Mouse (Mus musculus) testis, adult 2 months (tissue): Measurements from ENCODE around the gene Nanog. TPM values are rescaled to one million over a fixed set of nuclear protein-coding genes. Genes with fewer than 3 reads are reported as not detected.

Experiments used
- H3K27ac ChIP-seq: fragments of 200-500 bp; 2 replicates; pipeline ENCODE4 v1.5.1; 2012; ENCODE audit warnings: low read depth, low read length; ENCODE audit not compliant: control insufficient read depth, insufficient read depth
- H3K27me3 ChIP-seq: fragments of 200-500 bp; 2 replicates; pipeline ENCODE4 v1.6.1; 2012; ENCODE audit warnings: mild to moderate bottlenecking, low read length, moderate library complexity; ENCODE audit not compliant: control insufficient read depth, insufficient read depth
- H3K36me3 ChIP-seq: fragments of 200-500 bp; 2 replicates; pipeline ENCODE4 v1.6.1; 2012; ENCODE audit warnings: mild to moderate bottlenecking, low read length; ENCODE audit not compliant: control insufficient read depth, insufficient read depth
- H3K4me1 ChIP-seq: fragments of 200-500 bp; 2 replicates; pipeline ENCODE4 v1.6.1; 2012; ENCODE audit warnings: low read length; ENCODE audit not compliant: control insufficient read depth, insufficient read depth
- H3K4me3 ChIP-seq: fragments of 200-500 bp; 2 replicates; pipeline ENCODE4 v1.5.1; 2012; ENCODE audit warnings: low read depth, mild to moderate bottlenecking, low read length, moderate library complexity, mixed read lengths; ENCODE audit not compliant: control insufficient read depth
- CTCF ChIP-seq: fragments of 200-500 bp; IDR thresholded peaks from 2 replicates; pipeline ENCODE4 v1.5.1; 2012; ENCODE audit warnings: low read depth, mild to moderate bottlenecking, inconsistent platforms, low read length, moderate library complexity; ENCODE audit not compliant: control insufficient read depth, insufficient read depth, insufficient replicate concordance
- POLR2A ChIP-seq: fragments of 200-500 bp; IDR thresholded peaks from 2 replicates; pipeline ENCODE4 v1.6.1; 2012; ENCODE audit warnings: low read depth, mild to moderate bottlenecking, inconsistent platforms, low read length, moderate library complexity; ENCODE audit not compliant: control insufficient read depth
- polyA plus RNA-seq: library from polyadenylated mRNA; depleted of rRNA; stranded (reverse); fragments of >200 nt; gene quantifications from 2 replicates; pipeline ENCODE4 v1.2.3, GENCODE M21; 2012; rRNA removed

Gene Nanog
- polyA plus RNA-seq, 1 experiment: 0.10 TPM

- TF ChIP-seq CTCF (no peak), POLR2A (no peak)
- no peaks in the 10 kb centered on the region for H3K4me1 ChIP-seq
- no peak overlapping the region for H3K4me3 ChIP-seq
- no peak overlapping the region for H3K27ac ChIP-seq
- no peaks in the 10 kb centered on the region for H3K36me3 ChIP-seq
- H3K27me3 ChIP-seq: no peaks in the 10 kb centered on the region
Measured at GRCm38 (mm10) chr6:122755913-122756312, 48.6 kb downstream of the Nanog start.

GRCm38 (mm10) chr6:122758732-122759131 lies 51.4 kb downstream of the Nanog start:
- Histone ChIP-seq H3K27me3 (no peaks in the 10 kb centered on the region), H3K4me3 (no peak overlapping the region), H3K4me1 (peaks cover 2% of the 10 kb centered on the region), H3K27ac (no peak overlapping the region), H3K36me3 (no peaks in the 10 kb centered on the region; the same call in 1 of the 2 replicates)
- TF ChIP-seq CTCF (no peak), POLR2A (no peak)

- Histone ChIP-seq H3K4me3 (peak overlapping the region; percentile 83), H3K27me3 (no peaks in the 10 kb centered on the region), H3K27ac (peak overlapping the region; percentile 10; the same call in 1 of the 2 replicates), H3K36me3 (no peaks in the 10 kb centered on the region; the same call in 1 of the 2 replicates), H3K4me1 (peaks cover 5% of the 10 kb centered on the region)
- no peak for TF ChIP-seq POLR2A
- no peak for TF ChIP-seq CTCF
Measured at GRCm38 (mm10) chr6:122761011-122761599, 53.8 kb downstream of the Nanog start.

- H3K36me3 ChIP-seq: no peaks in the 10 kb centered on the region; the same call in 1 of the 2 replicates
- TF ChIP-seq POLR2A (no peak), CTCF (no peak)
- H3K4me1 ChIP-seq: peaks cover 5% of the 10 kb centered on the region
- no peak overlapping the region; the same call in 1 of the 2 replicates for H3K4me3 ChIP-seq
- H3K27me3 ChIP-seq: no peaks in the 10 kb centered on the region
- H3K27ac ChIP-seq: no peak overlapping the region
Measured at GRCm38 (mm10) chr6:122761901-122762300, 54.6 kb downstream of the Nanog start.

- no peaks in the 10 kb centered on the region for H3K27me3 ChIP-seq
- peak overlapping the region; percentile 91; the same call in 1 of the 2 replicates for H3K4me3 ChIP-seq
- H3K36me3 ChIP-seq: no peaks in the 10 kb centered on the region; the same call in 1 of the 2 replicates
- H3K27ac ChIP-seq: peak overlapping the region; percentile 45; the same call in 1 of the 2 replicates
- TF ChIP-seq CTCF (no peak), POLR2A (no peak)
- H3K4me1 ChIP-seq: peaks cover 5% of the 10 kb centered on the region
Measured at GRCm38 (mm10) chr6:122762480-122762879, 55.2 kb downstream of the Nanog start.

GRCm38 (mm10) chr6:122762952-122763700 lies 55.8 kb downstream of the Nanog start:
- no peaks in the 10 kb centered on the region for H3K27me3 ChIP-seq
- H3K4me1 ChIP-seq: peaks cover 5% of the 10 kb centered on the region
- H3K27ac ChIP-seq: peak overlapping the region; percentile 45; the same call in 1 of the 2 replicates
- TF ChIP-seq CTCF (no peak), POLR2A (no peak)
- no peaks in the 10 kb centered on the region; the same call in 1 of the 2 replicates for H3K36me3 ChIP-seq
- H3K4me3 ChIP-seq: peak overlapping the region; percentile 91

GRCm38 (mm10) chr6:122763844-122764445 lies 56.7 kb downstream of the Nanog start:
- H3K27ac ChIP-seq: peak overlapping the region; percentile 54; the same call in 1 of the 2 replicates
- no peaks in the 10 kb centered on the region; the same call in 1 of the 2 replicates for H3K36me3 ChIP-seq
- no peak for TF ChIP-seq POLR2A
- no peak for TF ChIP-seq CTCF
- H3K27me3 ChIP-seq: no peaks in the 10 kb centered on the region
- H3K4me1 ChIP-seq: peaks cover 5% of the 10 kb centered on the region
- H3K4me3 ChIP-seq: peak overlapping the region; percentile 91

Other genes starting within 250 kb of the Nanog start
- gene Rimklb, start 208.7 kb upstream of the Nanog start, polyA plus RNA-seq: 97.7 and 114 TPM in 2 replicates
- 6.5 and 13.1 TPM in 2 replicates for gene Mfap5, start 201.6 kb upstream of the Nanog start, polyA plus RNA-seq
- gene Aicda, start 153.7 kb upstream of the Nanog start, polyA plus RNA-seq: not detected in 2 replicates
- gene Apobec1, start 105.0 kb upstream of the Nanog start, polyA plus RNA-seq: 1.7 and 2.2 TPM in 2 replicates
- gene Gdf3, start 97.4 kb upstream of the Nanog start, polyA plus RNA-seq: 0.05 and 0.06 TPM in 2 replicates
- gene Dppa3, start 81.1 kb upstream of the Nanog start, polyA plus RNA-seq: 0.17 TPM in 1 of 2 replicates, not detected in the other
- 703 and 947 TPM in 2 replicates for gene Slc2a3, start 94.2 kb downstream of the Nanog start, polyA plus RNA-seq
- 3.0 and 3.7 TPM in 2 replicates for gene Foxj2, start 112.4 kb downstream of the Nanog start, polyA plus RNA-seq
- 0.60 and 0.67 TPM in 2 replicates for gene C3ar1, start 148.7 kb downstream of the Nanog start, polyA plus RNA-seq
- gene Necap1, start 167.0 kb downstream of the Nanog start, polyA plus RNA-seq: 9.9 and 13.2 TPM in 2 replicates
- 0.48 and 0.58 TPM in 2 replicates for gene Clec4a1, start 214.4 kb downstream of the Nanog start, polyA plus RNA-seq
- 0.32 TPM in 1 of 2 replicates, not detected in the other for gene Clec4a3, start 245.0 kb downstream of the Nanog start, polyA plus RNA-seq